Mouse (Mus musculus) thymus, adult 18-20 months (tissue): Measurements from ENCODE around the gene Mrps11.

Experiments
- DNase-seq, 2 experiments: peaks; one replicate each; pipeline ENCODE4 v3.0.0; 2022; ENCODE audit warnings: mixed read lengths in 2 of 2

Mrps11 gene

GRCm38 (mm10) chr7:78793895-78794570 lies 11.1 kb downstream of the Mrps11 start:
- DNase-seq = no peak

GRCm38 (mm10) chr7:78794571-78795092 lies 11.7 kb downstream of the Mrps11 start:
- no peak for DNase-seq

DNA sequence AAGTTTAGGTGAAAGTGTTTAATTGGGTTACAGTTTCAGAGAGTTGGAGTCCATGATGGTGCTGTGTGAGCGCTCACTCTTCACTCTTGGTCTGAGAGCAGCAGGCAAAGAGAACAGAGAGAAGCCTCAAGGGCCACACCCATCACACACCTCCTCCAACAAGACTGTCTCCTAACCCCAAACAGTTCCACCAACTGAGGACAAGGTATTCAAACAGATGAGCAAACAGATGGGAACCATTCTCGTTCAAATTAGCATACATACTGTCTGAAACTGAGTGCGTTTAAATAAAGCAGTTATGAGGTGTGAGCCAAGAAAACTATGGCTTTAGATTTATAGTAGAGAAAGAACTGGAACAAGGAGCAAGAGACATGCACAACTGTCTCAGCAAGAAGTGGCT lies 13.7 kb downstream of the Mrps11 start:
- DNase-seq = no peak

GRCm38 (mm10) chr7:78797843-78798455 lies 15.0 kb downstream of the Mrps11 start:
- DNase-seq = no peak

DNA sequence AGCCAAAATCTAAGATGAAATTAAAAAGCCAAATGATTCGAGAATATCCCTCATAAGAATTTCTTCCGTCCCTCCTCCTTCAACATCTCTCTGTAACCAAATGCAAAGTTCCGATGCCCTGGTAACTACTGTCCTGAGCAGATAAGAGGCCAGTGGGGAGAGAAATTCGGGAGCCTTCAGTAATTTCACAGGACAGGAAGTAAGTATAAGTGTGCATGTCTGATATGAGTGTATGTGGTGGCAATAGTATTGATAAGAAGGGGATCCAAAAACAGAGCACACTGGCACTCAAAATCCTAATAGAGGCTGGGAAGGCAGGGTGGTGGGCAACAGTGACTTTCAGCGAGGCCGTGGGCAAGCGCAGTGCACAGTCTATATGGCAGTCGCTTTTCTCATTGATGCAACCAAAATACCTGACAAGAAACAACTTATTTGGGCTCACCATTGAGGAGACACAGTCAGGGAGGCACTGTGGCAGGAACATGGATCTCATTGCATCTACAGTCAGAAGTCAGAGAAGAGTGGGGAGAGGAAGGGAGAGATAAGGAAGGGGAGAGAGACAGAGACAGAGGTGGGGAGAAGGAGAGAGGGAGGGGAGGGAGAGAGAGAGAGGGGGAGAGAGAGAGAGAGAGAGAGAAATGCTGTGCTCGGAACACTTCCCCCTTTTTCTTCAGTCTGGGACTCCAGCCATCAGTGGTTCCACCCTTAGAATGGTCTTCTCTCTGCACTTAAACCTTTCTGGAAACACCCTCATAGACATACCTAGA lies 17.0 kb downstream of the Mrps11 start:
- no peak for DNase-seq

DNA sequence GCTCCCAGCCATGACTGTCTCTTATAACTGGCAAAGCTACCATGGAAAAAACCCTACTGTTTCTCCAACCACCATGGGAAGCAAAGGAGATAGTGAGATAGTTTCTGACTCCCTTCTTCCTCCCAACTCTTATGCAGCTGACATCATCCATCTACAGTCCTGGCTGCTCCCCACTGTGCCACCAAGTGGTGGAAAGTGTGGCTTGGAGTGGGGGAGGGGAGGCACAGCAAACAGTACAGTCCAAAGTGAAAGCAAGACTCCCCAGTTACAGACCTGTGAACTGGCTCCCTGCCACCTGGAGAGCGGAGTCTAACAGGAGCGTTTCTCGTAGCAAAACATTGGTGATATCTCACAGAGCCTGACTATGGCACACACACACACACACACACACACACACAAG lies 20.9 kb downstream of the Mrps11 start:
- no peak for DNase-seq

DNA sequence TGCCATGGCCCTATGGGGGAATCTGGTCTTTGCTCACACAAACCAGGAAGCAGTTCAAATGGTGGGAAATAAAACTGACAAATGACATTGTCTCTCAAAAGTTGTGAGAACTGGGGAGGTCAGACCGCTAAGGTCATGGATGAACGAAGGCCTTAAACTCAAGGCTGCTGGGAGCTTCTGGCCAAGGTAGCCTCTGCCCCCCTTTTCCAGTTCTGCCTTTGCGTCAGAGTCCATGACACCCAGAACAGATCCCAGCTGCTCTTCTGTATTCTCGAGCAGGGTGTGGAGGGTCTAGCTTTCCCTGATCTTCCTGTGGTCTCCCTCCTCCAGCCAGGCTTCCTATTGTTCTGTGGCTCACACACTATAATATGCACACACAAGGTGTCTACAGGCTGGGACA lies 24.3 kb downstream of the Mrps11 start:
- DNase-seq = no peak

DNA sequence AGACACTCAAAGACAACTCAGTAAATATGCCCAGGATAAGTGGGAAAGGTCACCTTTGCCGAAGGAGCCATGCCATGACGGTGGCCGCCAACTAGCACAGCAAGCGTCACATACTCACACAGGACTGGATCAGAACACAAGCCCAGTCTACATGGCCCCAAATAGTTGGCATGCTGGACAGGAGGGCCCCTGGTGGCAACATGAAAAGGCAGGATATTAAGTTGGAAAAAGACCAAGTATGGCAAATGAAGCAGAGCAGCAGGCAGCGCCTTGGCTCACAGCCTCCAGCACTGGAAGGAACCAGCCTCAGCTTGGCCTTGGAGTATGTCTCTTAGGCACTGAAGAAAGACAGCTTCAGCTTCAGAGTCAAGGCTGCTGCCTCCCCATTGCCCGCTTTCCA lies 30.9 kb downstream of the Mrps11 start:
- DNase-seq = no peak

- no peak for DNase-seq
These were observed 31.8 kb downstream of the Mrps11 start for GRCm38 (mm10) chr7:78814766-78815165.

GRCm38 (mm10) chr7:78818336-78818735 lies 35.4 kb downstream of the Mrps11 start:
- no peak for DNase-seq

DNA sequence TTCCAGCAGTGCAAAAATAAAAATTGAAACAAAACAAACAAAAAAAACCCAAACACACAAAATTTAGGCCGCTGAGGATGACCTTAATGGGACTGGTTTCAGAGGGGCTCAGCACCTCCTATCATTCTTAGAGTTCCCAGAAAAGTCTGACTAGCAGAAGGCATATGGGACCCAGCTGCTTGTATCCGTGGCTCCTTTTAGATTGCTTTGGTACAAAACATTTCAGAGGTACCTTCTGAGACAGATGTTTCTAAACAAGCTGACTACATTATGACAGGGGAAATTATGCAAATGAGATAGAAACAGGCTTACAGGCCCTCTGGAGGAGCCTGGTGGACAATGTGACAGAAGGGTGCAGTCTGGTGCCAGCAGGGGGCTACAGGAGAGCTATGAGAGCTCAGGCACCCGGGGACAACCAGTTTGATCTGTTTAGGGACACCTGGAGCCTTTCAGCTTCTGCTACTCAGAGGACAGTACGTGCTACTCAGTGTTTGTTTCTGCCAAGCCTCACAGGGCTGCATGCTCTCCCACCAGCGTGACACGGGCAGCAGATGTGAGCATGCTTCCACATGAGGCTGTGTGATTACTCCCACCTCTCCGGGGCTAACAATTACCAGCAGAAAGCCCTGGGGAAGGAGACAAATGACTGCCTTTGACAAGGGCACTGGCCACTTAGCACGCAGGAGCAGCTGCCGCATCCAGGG lies 43.9 kb downstream of the Mrps11 start:
- no peak for DNase-seq

GRCm38 (mm10) chr7:78827749-78828362 lies 44.9 kb downstream of the Mrps11 start:
- no peak for DNase-seq

DNA sequence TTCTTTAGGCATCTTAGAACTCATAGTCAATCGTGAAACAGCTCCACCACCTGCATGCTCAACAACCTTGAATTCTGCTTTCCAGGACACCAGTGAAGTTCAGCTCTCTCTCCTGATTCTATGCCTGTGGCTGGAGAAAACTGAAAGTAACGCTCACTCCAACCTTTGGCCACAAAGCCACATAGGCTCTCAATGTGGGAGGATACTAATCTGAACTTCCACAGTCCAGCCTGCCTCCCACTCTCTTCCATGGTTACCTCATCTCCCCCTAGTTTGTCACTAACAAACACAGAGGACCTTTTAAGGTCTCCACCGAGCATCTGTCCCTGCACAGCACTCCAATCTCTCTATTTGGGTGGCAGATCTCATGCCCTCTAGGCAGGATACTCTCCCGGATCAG lies 52.7 kb downstream of the Mrps11 start:
- no peak for DNase-seq

- no peak for DNase-seq
These were observed 54.3 kb downstream of the Mrps11 start for GRCm38 (mm10) chr7:78837250-78837649.

GRCm38 (mm10) chr7:78841601-78842000 lies 58.7 kb downstream of the Mrps11 start:
- no peak for DNase-seq
